Mouse (Mus musculus) gastrocnemius, postnatal 36 days (tissue): Measurements from ENCODE around the gene Ngb. TPM values are rescaled to one million over a fixed set of nuclear protein-coding genes. Genes with fewer than 3 reads are reported as not detected.

ENCODE experiments used
- DNase-seq, 2 experiments: peaks; one replicate each; pipeline ENCODE4 v3.0.0; 2022
- intact Hi-C: fragments of 180-260 bp; cut with DNase I; formaldehyde crosslinking; loops from one replicate; pipeline ENCODE4 v1.15.1; 2025
- long read RNA-seq, 2 experiments: library from polyadenylated mRNA; stranded (forward); transcript quantifications; one replicate each; pipeline ENCODE4 v2.0.0; 2021
- total RNA-seq, 2 experiments: library from RNA; stranded (reverse); gene quantifications; 2 replicates each; pipeline ENCODE4 v1.2.3; 2021

Gene Ngb
- not detected for total RNA-seq
- long read RNA-seq, experiment 1: 0 reads
- long read RNA-seq, experiment 2: 0 reads

DNA sequence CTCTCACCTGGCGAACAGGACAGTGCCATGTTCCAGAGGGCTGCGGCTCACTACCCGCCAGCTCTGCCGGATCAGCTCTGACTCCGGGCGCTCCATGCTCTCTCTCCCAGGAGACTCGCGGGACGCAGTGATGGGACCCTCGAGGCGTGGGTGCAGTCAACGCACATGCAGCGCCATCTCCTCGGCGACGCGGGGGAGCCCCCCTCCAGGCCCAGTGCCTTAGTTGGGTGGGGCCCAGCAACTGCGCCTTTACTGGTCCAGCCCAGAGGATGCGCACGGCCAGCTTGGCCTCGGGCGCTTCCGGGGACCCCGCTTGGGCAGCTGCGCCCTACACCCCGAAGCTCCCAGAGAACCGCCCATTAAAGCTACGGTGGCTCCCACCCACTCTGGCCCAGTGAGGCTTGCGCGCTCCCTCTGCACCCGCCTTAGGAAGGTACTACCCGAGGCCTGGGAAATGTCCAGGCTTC, at the start of gene Ngb:
TSS of gene Ngb (minus strand) at position 375 of the 467 bp plus-strand sequence.
- intact Hi-C loops: no loop called here
- DNase-seq: no peak

DNA sequence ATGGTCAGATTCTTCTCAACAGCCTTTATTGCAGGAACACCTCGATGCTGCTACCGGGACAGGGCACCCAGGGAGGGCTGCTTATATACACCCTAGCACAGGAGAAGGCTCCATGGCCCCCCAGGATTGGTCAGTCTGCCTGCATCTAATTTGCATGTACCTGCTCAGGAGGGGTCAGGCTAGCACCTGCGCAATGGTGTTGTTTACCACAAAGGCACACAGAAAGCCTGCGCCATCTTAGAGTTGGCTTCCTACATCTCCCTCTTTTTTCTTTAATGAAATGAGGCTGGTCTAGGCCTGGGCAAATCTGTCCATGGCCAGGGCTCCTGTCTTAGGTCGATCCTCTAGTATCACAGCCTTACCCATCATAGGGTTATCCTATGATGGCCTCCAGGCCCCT, 47.1 kb upstream of the Ngb start:
- intact Hi-C loops: no loop called here

DNA sequence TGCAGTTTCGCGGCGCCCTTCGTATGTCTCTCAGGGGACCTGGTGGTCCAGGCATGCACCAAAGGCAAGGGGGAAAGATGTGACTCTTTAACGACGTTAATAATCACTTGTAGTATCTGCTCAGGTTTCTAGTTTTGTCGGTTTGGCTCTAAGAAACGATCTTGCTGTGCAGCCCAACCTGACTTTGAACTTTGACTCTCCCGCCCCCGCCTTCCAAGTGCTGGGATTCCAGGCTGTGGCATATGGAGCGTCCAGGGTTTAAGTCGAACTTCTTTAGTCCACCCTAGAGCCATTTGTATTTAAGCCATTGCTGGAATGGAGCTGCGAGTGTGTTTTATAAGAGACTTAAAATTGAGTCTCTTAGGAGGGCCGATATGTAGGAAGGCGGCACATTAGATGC, 45.8 kb upstream of the Ngb start:
- no peak for DNase-seq
- intact Hi-C loops: no loop called here

More for the DNA sequence above, 47.1 kb upstream of the Ngb start:
- DNase-seq: no peak

DNA sequence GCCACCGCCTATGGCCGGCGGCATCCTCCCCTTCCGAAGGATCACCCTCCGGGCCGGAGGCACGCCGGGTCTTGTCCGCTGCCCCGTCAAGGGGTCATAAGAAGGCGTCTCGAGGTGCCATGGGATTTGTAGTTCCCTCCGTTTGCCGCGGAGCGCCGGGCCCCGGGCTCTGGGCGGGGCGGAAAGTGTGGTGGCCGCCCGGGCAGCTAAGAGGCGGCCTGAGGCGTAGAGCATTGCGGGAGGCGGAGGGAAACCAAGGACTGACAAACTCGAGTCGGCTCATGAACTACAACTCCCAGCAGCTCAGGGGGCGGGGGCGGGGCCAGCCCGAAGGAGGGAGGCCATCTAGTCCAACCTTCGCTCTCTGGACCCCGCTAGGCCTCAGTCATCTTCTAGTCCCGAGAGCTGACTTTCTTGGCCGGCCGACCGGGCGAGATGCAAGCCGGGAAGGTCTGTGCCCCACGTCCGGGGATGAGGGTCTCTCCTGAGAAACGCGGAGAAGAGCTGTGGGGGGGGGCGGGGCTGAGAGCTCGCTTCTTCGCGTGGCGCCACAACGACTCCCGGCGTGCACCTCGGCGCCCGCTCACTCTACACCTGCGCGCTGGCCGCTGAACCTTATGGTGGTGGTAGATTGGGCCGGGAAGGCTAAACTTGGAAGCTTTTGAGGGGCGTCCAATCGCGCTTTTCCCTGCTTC, 45.2 kb upstream of the Ngb start, which contains the start of gene Pomt2:
TSS of gene Pomt2 (minus strand) at position 574 of the 695 bp plus-strand sequence.
- peak; percentile 83 to 91 for DNase-seq
- intact Hi-C loops: no loop called here

DNA sequence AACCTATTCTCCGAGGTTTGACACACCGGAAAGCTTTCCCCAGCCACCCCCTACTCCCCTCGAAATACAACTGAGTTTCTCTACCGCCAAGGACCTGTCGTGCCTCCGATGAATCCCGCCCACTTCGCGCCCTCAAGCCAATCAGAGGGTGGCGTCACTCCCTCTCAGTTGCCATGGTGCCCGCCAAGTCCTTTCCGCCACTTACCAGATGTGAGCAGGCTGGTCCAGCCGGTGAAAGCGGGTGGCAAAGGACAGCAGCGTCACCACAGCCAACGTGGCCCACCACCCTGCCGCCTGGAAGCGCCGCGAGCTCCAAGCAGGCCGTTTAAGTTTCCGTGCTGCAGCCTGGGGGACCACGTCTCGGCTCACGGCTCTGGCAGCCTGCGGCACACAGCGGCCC, 44.6 kb upstream of the Ngb start, which contains the start of gene Gstz1:
TSS of gene Gstz1 (plus strand) at position 200 of the 400 bp plus-strand sequence.
- peak; percentile 74 to 84 for DNase-seq
- intact Hi-C loops: no loop called here

DNA sequence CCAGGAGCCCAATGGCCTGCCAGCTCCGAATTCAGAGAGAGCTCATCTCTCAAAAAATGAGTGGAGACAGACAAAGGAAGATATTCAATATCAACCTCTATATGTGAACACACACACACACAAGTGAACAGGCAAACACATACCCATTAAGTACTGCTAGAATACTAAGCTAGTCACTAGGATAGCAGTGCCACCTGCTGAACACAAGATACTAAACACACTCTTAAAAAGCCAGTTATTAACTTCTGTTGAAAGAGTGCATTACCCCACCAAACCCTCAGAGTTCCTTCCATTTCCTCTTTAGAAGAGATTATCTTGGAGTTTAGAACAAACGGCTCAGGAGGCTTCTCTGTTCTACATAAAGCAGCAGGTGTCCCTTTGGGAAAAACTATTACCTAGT, 39.8 kb upstream of the Ngb start:
- intact Hi-C loops: no loop called here
- DNase-seq: no peak

DNA sequence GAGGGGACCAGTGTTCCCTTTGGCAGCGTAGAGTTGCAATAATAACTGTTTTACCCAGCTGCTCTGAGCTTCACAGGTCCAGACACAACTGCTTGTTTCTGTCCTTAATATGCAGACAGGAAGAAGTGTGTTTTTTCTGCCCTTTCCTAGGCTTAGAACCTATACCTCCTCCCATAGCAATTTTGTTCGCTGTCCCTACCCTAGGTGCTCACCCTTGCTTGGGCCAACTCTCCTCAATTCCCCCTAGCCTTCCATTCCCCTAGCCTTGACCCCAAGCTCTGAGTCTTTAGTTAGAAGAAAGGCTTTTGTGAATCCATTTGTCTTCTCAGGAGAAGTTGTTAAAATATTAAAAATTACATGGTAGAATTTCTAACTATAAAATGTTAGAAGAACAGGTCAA, 36.4 kb upstream of the Ngb start:
- intact Hi-C loops: loop anchor here (10.0 kb wide), 1 partner anchor 196 kb away; no protein-coding TSS in a partner anchor
- DNase-seq: no peak

DNA sequence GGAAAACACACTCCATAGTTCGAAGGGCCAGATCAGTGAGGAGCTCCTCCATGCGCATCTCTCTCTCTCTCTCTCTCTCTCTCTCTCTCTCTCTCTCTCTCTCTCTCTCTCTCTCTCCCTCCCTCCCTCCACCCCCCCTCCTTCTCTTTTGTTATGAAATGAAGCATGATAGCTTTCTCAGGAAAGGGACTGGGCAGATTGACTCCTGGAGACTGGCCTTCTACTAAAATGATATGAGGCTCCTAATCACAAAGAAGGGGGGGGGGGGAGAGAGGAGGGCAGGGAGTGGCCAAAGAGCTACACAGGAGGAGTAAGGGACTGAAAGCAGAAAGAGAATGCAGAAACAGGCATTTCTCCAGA, 36.0 kb upstream of the Ngb start:
- intact Hi-C loops: loop anchor here (10.0 kb wide), 1 partner anchor 196 kb away; no protein-coding TSS in a partner anchor
- no peak for DNase-seq

DNA sequence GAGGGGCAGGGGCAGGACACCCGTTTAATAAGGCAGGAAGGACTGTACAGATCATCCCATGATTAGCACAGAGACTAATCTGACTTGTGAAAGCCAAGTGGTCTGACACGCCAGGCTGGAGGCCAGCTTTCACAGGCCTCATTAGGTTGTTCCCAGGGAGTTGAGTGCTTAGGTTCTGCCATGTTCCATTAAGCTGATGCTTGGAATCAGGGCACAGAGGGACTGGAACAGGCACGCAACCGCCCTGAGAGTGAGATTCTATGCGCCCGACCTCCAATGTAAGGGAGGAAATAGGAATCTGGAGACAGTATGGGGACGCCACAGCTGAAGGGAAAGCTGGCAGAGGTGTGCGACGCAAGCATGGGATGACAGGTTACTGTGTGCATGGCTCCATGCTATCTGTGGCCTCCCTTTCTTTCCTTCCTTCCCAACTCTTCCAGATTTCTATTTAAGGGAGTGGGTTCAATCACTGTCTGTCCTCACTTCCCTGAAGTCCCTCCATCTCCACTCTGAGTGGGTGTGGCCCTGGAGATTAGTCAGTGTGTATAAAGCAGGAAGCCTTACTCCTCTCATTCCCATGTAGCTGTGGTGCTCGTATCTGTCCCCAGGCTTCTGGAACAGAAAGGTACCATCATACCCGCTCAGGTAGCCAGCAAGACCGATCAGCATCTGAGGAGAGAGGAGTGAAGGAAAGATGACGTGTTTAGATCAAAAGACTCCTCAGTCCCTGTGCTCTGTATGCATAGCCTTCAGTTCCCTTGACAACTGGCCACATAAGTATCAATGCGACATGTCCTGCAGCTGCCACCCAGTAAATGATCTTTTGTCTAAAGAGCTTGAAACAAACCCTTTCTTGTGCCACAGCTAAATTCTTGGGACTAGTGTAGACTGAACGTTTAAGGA, 35.4 kb upstream of the Ngb start:
- no peak for DNase-seq
- intact Hi-C loops: loop anchor here (10.0 kb wide), 1 partner anchor 197 kb away; no protein-coding TSS in a partner anchor

DNA sequence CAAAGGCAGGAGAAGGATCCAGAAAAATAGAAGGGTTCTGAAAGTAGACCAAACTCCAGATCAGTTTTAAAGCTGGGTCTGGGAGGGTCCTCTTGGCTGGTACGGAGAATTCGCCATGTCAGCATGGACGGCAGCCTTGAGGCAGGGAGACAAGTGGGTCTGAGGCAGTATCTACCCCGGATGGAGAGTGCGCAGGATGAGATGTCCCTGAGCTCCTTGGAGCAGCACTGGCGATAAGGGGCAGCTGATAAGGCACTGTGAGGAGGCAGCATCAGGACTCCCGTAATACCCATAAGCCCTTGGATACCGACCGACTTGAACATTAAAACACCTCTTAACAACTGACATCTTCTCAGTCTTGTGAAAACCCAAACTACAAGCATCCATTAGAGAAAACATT, 30.4 kb upstream of the Ngb start:
- intact Hi-C loops: loop anchor here (10.0 kb wide), 1 partner anchor 202 kb away; no protein-coding TSS in a partner anchor
- no peak for DNase-seq

DNA sequence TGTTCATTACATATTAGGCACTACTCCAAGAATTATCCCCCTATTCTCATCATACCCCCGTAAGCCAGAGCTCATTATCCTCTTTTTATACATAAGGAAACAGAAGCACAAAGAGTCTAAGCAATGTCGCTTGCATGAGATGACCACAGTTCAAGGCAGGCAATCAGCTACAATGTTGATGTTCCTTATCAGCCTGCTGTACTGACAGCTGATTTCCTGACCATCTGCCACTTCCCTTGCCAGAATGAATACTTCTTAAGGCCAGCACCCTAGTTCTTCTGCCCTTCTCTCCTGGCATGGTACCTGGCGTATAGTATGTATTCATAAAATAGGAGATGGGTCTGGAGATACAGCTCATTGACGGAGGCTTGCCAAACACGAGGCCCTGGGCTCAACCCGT, 29.9 kb upstream of the Ngb start:
- DNase-seq: no peak
- intact Hi-C loops: loop anchor here (10.0 kb wide), 1 partner anchor 203 kb away; no protein-coding TSS in a partner anchor

DNA sequence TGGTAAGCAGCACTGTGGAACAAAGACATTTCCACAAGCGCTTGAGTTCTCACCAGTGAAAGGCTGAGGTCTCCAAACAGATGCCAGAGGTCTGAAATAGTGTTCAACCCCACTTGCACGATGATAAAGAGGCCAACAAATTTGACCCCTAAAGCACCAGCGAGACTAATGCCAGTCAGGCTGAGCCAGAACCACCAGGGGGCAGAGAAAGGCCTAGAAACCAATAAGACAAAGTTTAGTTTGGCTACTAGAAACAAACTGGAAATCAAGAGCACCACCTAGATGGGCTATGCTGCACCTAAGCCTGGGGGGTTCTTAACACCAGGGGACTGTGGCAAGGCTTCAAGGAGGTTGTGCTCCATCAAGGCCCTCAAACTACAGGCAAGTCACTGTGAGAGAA, 29.3 kb upstream of the Ngb start:
- intact Hi-C loops: loop anchor here (10.0 kb wide), 1 partner anchor 203 kb away; no protein-coding TSS in a partner anchor
- no peak for DNase-seq

DNA sequence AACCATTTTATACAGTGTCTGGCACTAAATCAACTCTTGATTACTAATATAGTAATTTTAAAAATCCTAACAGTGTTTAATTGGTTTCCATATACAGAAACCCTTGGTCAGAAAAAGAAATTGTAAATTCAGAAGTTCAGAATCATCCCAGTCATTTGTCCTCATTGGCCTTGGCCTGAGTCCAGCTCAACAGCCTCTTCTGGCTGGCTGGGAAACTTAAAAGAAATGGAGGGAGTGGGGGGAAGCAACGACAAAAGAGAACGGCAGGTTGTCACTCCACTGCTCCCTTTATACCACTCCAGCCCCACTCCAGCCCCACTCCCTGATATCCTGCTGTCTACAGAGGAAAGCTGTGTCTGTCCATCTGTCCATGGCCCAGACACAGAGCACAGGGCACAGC, 28.8 kb upstream of the Ngb start:
- intact Hi-C loops: loop anchor here (10.0 kb wide), 1 partner anchor 204 kb away; no protein-coding TSS in a partner anchor
- DNase-seq: no peak

DNA sequence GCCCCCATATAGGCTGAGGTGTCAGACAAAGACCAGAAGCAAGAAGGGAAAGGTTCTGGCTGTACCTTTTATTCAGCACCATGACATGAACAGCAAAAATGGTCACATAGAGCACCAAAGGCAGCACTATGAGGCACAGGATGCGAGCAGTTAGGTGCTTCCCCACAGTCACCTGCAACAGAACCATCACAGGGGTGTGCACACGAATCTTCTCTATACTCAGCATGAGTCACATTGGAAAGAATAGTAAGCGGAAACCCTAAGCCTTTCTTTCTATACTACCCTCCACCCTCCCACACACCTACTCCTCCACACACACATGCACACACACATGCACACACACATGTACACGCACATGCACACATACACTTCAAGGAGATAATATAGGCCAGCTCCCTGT, 27.9 kb upstream of the Ngb start:
- DNase-seq: no peak
- intact Hi-C loops: loop anchor here (10.0 kb wide), 1 partner anchor 205 kb away; no protein-coding TSS in a partner anchor

DNA sequence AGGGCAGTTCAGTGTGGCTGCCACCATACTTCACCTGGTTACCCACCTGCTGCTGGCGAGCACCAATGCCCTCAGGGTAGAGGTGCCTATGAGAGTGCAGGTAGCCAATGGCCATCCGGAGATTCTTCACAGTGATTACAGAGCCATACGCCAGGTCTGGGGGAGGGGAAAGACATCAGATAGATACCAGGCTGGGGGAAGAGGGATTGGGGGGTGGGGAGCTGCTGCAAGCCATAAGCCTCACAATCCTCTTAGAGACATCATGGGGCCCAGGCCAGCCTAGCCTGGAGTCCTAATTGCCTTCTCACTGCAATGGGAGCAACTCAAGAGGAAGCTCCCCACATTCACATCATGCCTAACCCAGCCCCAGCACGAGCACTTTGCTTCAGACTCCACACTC, 24.9 kb upstream of the Ngb start:
- intact Hi-C loops: no loop called here
- no peak for DNase-seq

DNA sequence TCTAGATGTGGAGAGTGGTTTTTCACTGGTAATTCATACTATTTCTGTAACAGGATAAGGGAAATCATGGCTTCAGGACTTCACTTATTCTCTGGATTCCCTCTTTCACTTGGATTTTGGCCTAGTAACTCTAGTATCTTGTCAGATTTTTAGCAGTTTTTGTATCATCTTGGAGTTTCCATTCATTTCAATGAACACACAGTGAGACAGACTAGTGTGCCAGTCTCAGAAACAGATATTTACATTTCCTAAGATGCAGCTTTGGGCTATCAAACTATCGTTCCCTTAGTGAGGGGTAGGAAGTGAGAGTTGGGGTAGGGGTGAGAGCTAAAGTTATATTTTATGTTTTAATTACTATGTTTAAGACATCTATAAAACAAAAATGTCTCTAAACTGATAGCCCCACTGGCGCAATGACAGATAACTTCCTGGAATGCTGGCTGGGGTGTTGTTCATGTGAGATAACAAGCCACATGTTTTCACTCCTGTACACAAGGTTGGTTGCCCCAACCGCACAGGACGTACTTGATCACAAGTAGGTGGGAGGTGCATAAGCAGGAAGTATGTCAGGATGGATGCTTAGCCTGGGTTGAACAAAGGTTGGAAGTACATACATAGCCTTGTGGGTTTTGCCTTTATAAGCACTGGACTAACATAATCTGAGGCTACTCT, 19.7 kb upstream of the Ngb start:
- intact Hi-C loops: no loop called here
- DNase-seq: no peak

DNA sequence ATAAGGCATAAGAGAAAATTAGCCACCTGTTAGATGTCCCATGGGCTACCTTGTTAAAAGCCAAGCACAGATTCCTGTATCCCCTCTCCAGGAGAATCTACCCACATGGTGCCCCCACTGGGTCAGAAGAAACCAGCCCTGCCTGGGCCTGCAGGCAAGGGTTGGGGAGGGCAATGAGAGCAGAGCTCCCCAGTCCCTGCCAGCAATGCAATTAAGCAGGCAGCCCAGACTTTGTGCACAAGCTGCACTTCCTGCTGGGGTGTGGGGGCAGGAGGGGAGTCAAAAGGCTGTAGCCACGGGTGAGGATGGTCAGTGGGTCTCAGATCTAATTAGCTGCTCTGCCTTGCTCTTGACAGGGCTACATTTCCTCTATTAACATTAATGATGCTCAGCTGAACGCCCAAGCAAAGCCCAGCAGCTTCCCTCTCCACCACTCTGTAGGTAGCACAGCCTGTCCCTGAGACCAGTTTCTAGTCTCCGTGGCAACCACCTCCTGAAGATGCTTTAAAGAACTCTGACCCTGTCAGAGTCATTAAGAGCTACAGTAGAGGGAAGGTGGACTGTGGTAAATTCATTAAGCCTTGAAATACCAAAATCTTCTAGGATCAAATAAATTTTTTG, 5.1 kb upstream of the Ngb start:
- DNase-seq: no peak
- intact Hi-C loops: no loop called here

DNA sequence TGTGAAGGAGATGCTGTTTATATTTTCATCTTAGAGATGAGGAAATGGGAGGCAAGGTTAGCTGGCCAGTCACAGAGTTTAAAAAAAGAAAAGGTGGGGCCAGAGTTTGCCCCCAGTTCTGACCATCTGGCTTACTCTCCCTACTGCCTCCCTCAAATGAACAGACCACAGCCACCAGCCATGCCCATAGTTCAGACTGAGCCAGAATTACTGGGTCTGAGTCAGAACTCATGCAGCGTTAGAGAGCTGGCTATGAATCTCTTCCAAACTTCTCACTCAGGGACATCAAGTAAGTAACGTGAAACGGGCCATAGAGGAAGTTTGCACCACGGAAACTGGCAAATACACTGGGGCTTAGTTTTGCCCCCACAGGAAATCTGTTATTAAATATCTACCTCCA, 2.5 kb upstream of the Ngb start:
- no peak for DNase-seq
- intact Hi-C loops: no loop called here

DNA sequence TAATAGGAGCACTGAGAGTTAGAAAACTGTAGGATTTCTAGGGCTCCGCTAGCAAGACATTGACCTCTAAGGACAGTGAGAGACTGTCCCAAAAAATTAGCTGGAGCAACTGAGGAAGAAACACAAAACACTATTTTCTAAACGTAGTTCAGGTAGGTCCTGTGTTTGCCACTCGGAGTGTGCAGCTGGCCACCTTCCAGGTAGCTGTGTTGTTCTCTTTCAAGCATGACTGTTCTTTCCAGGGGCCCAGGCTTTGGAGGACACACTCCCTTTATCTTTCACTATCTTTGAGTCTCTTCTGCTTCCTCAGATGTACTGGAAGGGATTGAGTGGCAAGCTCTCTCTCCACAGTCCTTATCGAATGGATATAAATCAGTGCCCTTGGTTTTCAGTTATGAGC, 1.1 kb upstream of the Ngb start:
- intact Hi-C loops: no loop called here
- DNase-seq: no peak

DNA sequence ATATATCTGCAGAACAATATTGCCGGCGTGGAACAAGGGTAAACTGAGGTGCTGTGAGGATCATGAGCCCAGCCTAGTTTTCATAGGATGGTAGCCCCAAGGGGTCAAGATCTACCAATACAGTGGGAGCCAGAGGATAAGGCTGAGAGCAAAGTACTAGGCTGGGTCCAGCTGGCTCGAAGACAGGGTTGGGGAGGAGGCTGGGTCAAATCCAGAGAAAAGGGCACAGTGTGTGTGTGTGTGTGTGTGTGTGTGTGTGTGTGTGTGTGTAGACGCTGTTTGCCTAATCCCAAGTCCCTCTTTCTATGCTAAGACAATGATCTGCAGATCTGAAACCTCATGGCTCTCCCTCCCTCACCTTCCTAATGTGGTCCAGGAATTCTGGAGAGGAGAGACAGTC, 2.0 kb downstream of the Ngb start:
- intact Hi-C loops: no loop called here
- no peak for DNase-seq
